Mouse (Mus musculus): ENCODE data around the gene Adss.

DNA sequence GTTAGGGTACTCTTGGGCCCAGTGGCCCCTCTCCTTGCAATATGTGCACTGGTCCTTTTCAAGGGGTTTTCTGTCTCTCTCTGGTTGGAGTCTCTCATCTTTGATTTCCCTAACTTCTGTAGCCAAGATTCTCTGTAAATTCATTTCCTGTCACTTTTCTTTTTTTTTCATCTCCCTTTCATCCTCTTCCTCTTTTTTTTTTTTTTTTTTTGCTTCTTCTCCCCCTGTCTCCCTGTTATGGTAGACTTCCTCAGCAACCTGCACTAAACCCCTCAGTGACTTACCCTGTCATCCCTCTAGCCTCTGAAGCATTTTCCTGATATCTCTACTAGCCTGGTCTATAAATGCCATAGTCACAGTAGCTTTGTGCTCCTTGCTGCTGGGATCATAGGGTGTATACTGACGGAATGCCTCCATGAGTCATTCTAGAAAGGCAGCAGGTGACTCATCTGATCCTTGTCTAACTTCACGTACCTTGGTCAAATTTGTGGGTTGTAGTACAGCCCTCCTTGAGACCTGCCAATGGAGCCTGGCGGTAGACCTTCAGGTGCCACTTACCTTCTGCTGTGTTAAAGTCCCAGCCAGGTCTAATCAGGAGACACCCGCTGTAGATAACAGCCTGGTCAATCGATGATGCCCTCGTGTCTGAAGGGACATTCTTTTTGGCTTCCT lies 48.3 kb downstream of the Adss start:
- TF ChIP-seq POLR2A (IDR thresholded peaks at IDR 0.05; ENCODE audit: control insufficient read depth in 1 of 2, insufficient read depth in 1 of 2, low read depth in 1 of 2, low read length in 2 of 2, poor library complexity in 1 of 2) (no peak), POLR2AphosphoS5 (IDR thresholded peaks at IDR 0.05; ENCODE audit: borderline replicate concordance, low read depth, low read length) (no peak), TBP (IDR thresholded peaks at IDR 0.05; ENCODE audit: low read depth, low read length) (no peak), CHD2 (IDR thresholded peaks at IDR 0.05; ENCODE audit: low read length) (no peak), MAX (IDR thresholded peaks at IDR 0.05; ENCODE audit: low read length) (no peak), USF1 (IDR thresholded peaks at IDR 0.05; ENCODE audit: low read depth, low read length) (no peak), NRF1 (IDR thresholded peaks at IDR 0.05; ENCODE audit: insufficient read depth, low read depth, low read length, poor library complexity, severe bottlenecking) (no peak), MAZ (IDR thresholded peaks at IDR 0.05; ENCODE audit: low read depth, low read length) (no peak), SIN3A (IDR thresholded peaks at IDR 0.05; ENCODE audit: low read length) (no peak), MYB (IDR thresholded peaks at IDR 0.05; ENCODE audit: low read depth, low read length) (no peak)

Data from MEL (cell line).